Mouse (Mus musculus) liver, embryonic 11.5 days (tissue): ENCODE data around the gene Ssbp3. TPM values are rescaled to one million over a fixed set of nuclear protein-coding genes. Genes with fewer than 3 reads are reported as not detected.

Source experiments
- ATAC-seq: fragments of 200-750 bp; cut with Nextera tagmentation; replicated peaks from 2 replicates; pipeline ENCODE4 v1.8.0; 2017; ENCODE audit warnings: moderate number of reproducible peaks, mild to moderate bottlenecking, moderate TSS enrichment, moderate library complexity; ENCODE audit not compliant: low FRiP score
- DNase-seq: peaks from one replicate; pipeline ENCODE4 v3.0.0-alpha.2; 2017; ENCODE audit warnings: low spot score
- H3K27ac ChIP-seq: fragments of 300-500 bp; sonication (generic); 2 replicates; pipeline ENCODE4 v1.5.1; 2014; ENCODE audit warnings: mild to moderate bottlenecking, low read depth, low read length, control low read depth
- H3K27me3 ChIP-seq: fragments of 300-500 bp; sonication (generic); replicated peaks from 2 replicates; pipeline ENCODE4 v1.6.1; 2014; ENCODE audit warnings: low read length, mixed read lengths; ENCODE audit not compliant: control insufficient read depth, insufficient read depth
- H3K36me3 ChIP-seq: fragments of 300-500 bp; sonication (generic); 2 replicates; pipeline ENCODE4 v1.6.1; 2014; ENCODE audit warnings: mild to moderate bottlenecking, low read length, moderate library complexity, mixed read lengths; ENCODE audit not compliant: control insufficient read depth, insufficient read depth
- H3K4me1 ChIP-seq: fragments of 300-500 bp; sonication (generic); replicated peaks from 2 replicates; pipeline ENCODE4 v1.6.1; 2014; ENCODE audit warnings: low read length, mixed read lengths; ENCODE audit not compliant: control insufficient read depth, insufficient read depth
- H3K4me2 ChIP-seq: fragments of 300-500 bp; sonication (generic); 2 replicates; pipeline ENCODE4 v1.6.1; 2014; ENCODE audit warnings: mild to moderate bottlenecking, control low read depth, moderate library complexity
- H3K4me3 ChIP-seq: fragments of 300-500 bp; sonication (generic); 2 replicates; pipeline ENCODE4 v1.5.1; 2014; ENCODE audit warnings: low read depth, low read length, control low read depth
- H3K9ac ChIP-seq: fragments of 300-500 bp; sonication (generic); 2 replicates; pipeline ENCODE4 v1.6.1; 2014; ENCODE audit warnings: low read depth, low read length, control low read depth
- H3K9me3 ChIP-seq: fragments of 300-500 bp; sonication (generic); 2 replicates; pipeline ENCODE4 v1.6.1; 2016; ENCODE audit warnings: low read length, inconsistent platforms, mixed read lengths; ENCODE audit not compliant: control insufficient read depth
- WGBS: fragments of 180-500 bp; shearing (Covaris S2); extraction: QIAGEN DNeasy Blood & Tissue Kit; methylation state at CpG from one replicate; pipeline ENCODE4 v1.1.7; 2014; 5-methylcytosine and 5-hydroxymethylcytosine counted together
- polyA plus RNA-seq: library from polyadenylated mRNA; unstranded; fragments of >200 nt; fragmentation: Nextera tagmentation; extraction: Ambion mirVana; gene quantifications from 2 replicates; pipeline ENCODE4 v1.2.1, GENCODE M21; 2014

Gene Ssbp3
- polyA plus RNA-seq, 1 experiment from 2014 or later: 89.0 TPM

DNA sequence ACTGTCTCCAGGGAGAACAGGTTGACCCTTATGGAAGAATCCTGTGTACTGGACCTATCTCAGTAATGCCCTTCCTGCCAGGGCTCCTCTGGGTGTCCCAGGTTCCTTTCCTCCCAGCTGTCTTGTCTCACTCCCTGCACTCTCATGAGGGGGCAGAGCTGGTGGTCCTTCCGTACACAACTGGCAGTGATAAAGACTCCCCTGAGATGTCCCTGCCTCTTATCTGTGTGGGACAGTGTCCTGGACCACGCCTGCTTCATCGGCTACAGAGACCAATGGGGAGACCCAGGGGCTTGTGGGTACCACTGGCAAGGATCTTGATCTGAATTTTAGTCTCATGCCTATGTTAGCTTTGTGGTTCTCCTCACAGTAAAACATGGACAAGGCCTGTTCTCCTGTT lies 12.4 kb downstream of the Ssbp3 start:
- ATAC-seq (peak; percentile 97), DNase-seq (no peak)
- no peaks in the 10 kb centered on the region for H3K9me3 ChIP-seq
- peaks cover 53% of the 10 kb centered on the region for H3K4me1 ChIP-seq
- H3K27me3 ChIP-seq: no peaks in the 10 kb centered on the region
- H3K27ac ChIP-seq: peak overlapping the region; percentile 81
- peaks cover 29% of the 10 kb centered on the region for H3K36me3 ChIP-seq
- WGBS: 36% methylated on average over 3 of the region's 3 CpGs
- peak overlapping the region; percentile 31 for H3K9ac ChIP-seq
- H3K4me2 ChIP-seq: peak overlapping the region; percentile 68
- peak overlapping the region; percentile 39 for H3K4me3 ChIP-seq

DNA sequence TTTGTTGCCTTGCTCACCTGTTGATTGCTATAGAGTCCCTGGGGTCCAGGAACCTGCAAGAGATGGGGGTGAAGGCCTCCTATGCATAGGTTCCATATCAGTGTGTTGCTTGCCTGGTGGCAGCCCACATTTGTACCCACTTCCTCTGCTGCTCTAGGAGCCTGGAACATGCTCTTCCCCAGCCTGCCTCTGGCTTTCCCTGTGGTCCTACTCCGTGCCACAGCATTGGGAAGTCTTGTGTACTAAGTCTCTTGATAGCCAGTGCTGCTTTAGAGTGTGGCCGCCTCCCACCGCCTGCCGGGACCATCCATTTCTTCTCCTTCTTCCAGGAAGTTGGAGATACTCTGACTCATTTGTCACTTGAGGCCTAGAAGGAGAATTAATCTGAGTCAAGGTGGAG lies 13.7 kb downstream of the Ssbp3 start:
- Histone ChIP-seq H3K36me3 (peaks cover 21% of the 10 kb centered on the region), H3K9ac (peak overlapping the region; percentile 26; the same call in 1 of the 2 replicates), H3K27me3 (no peaks in the 10 kb centered on the region), H3K4me1 (peaks cover 56% of the 10 kb centered on the region), H3K27ac (peak overlapping the region; percentile 51; the same call in 1 of the 2 replicates), H3K4me2 (peak overlapping the region; percentile 68), H3K9me3 (no peaks in the 10 kb centered on the region), H3K4me3 (0 out of 2 replicates have a peak overlapping the region, but pooled peaks have one; percentile 39)
- WGBS: 77% methylated on average over 4 of the region's 4 CpGs
- ATAC-seq (no peak), DNase-seq (no peak)

- Histone ChIP-seq H3K9me3 (no peaks in the 10 kb centered on the region), H3K4me2 (peak overlapping the region; percentile 68), H3K27me3 (no peaks in the 10 kb centered on the region), H3K9ac (no peak overlapping the region; the same call in 1 of the 2 replicates), H3K36me3 (peaks cover 15% of the 10 kb centered on the region), H3K4me3 (0 out of 2 replicates have a peak overlapping the region, but pooled peaks have one; percentile 1), H3K27ac (peak overlapping the region; percentile 51; the same call in 1 of the 2 replicates), H3K4me1 (peaks cover 56% of the 10 kb centered on the region)
- WGBS: 52% methylated on average over 10 of the region's 10 CpGs
- ATAC-seq (peak; percentile 73), DNase-seq (no peak)
These were observed 14.4 kb downstream of the Ssbp3 start for GRCm38 (mm10) chr4:106924888-106925287.

DNA sequence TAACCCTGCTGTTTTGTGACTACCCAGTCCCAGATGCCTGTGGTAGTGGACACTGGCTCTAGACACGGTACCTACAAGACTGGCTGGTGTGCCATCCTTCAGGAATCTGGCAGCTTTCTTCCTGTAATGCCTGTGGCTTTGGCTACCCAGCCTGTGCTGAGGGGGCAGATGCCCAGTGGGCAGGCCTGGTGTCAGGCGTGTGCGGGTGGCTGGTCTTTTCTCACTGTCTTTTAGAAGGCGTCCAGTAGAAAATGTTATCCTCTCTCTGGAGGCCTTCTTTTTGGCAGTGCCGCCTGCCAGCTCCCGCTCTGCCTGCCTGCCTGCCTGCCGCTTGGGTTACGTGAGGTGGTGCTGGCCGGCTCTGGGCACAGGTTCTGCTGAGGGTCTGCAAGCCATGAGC lies 15.9 kb downstream of the Ssbp3 start:
- H3K4me2 ChIP-seq: no peak overlapping the region
- WGBS: 94% methylated on average over 9 of the region's 9 CpGs
- H3K36me3 ChIP-seq: peaks cover 16% of the 10 kb centered on the region
- no peaks in the 10 kb centered on the region for H3K9me3 ChIP-seq
- no peak for ATAC-seq
- no peak overlapping the region for H3K9ac ChIP-seq
- H3K4me3 ChIP-seq: no peak overlapping the region
- DNase-seq: no peak
- H3K27ac ChIP-seq: no peak overlapping the region
- peaks cover 46% of the 10 kb centered on the region for H3K4me1 ChIP-seq
- no peaks in the 10 kb centered on the region for H3K27me3 ChIP-seq

DNA sequence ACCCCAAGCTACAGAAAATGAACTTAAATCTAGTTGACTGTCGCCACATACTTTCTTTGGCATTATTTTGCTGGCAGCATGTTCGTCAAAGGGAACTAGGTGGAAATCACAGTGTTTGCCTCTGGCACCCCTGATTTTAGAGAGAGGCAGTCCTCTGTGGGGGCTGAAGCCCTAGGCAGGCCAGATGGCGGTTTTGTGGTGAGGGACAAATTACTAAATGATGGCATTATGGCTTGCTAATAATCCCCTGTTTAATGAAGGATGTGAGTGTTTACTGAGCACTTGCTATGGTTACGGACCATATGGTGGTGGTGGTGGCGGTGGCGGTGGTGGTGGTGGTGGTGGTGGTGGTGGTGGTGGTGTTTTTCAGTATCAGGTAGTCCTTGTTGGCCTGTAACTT lies 16.5 kb downstream of the Ssbp3 start:
- H3K4me3 ChIP-seq: no peak overlapping the region
- no peak overlapping the region for H3K27ac ChIP-seq
- no peak overlapping the region for H3K9ac ChIP-seq
- H3K36me3 ChIP-seq: peaks cover 17% of the 10 kb centered on the region; the same call in 1 of the 2 replicates
- ATAC-seq: no peak
- no peaks in the 10 kb centered on the region for H3K27me3 ChIP-seq
- no peaks in the 10 kb centered on the region for H3K9me3 ChIP-seq
- peaks cover 42% of the 10 kb centered on the region for H3K4me1 ChIP-seq
- no peak overlapping the region for H3K4me2 ChIP-seq
- 92% methylated on average over 6 of the region's 6 CpGs for WGBS
- DNase-seq: no peak

GRCm38 (mm10) chr4:106928961-106929360 lies 18.5 kb downstream of the Ssbp3 start:
- 77% methylated on average over 7 of the region's 7 CpGs for WGBS
- ATAC-seq: no peak
- DNase-seq: no peak
- H3K4me2 ChIP-seq: no peak overlapping the region
- no peak overlapping the region for H3K4me3 ChIP-seq
- peaks cover 42% of the 10 kb centered on the region for H3K4me1 ChIP-seq
- H3K27ac ChIP-seq: no peak overlapping the region
- peaks cover 13% of the 10 kb centered on the region; the same call in 1 of the 2 replicates for H3K36me3 ChIP-seq
- H3K9ac ChIP-seq: no peak overlapping the region
- no peaks in the 10 kb centered on the region for H3K27me3 ChIP-seq
- no peaks in the 10 kb centered on the region for H3K9me3 ChIP-seq

DNA sequence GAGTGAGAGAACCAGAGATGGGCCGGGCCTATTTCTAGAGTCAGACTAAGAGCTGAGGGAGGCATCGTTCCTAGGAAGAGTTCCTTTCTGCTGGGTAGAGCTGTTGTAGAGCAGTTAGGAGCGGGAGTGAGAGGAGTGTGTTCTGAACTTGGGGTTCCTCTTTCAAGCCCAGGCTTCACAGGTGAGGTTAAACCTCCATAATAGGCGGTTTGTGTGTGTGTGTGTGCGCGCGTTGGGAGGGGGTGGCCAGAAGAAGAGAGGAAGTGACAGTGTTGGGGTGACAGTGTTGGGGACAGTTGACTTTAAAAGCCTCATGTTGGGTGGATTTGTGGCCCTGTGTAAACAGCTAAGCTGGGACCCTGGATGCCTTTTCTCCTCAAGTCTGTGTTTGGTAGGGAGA lies 22.1 kb downstream of the Ssbp3 start:
- Histone ChIP-seq H3K9me3 (no peaks in the 10 kb centered on the region), H3K27me3 (no peaks in the 10 kb centered on the region), H3K9ac (0 out of 2 replicates have a peak overlapping the region, but pooled peaks have one; percentile 17), H3K36me3 (peaks cover 14% of the 10 kb centered on the region; the same call in 1 of the 2 replicates), H3K4me1 (peaks cover 57% of the 10 kb centered on the region), H3K27ac (peak overlapping the region; percentile 94; the same call in 1 of the 2 replicates), H3K4me3 (no peak overlapping the region), H3K4me2 (no peak overlapping the region)
- DNase-seq (no peak), ATAC-seq (no peak)
- WGBS: 87% methylated on average over 7 of the region's 7 CpGs

GRCm38 (mm10) chr4:106933813-106934482 lies 23.4 kb downstream of the Ssbp3 start:
- H3K9ac ChIP-seq: 0 out of 2 replicates have a peak overlapping the region, but pooled peaks have one; percentile 25
- 48% methylated on average over 9 of the region's 9 CpGs for WGBS

More at GRCm38 (mm10) chr4:106933813-106934482, 23.4 kb downstream of the Ssbp3 start:
- H3K36me3 ChIP-seq: peaks cover 12% of the 10 kb centered on the region; the same call in 1 of the 2 replicates
- H3K27me3 ChIP-seq: no peaks in the 10 kb centered on the region
- peak overlapping the region; percentile 94 for H3K27ac ChIP-seq
- peak overlapping the region; percentile 50 for H3K4me2 ChIP-seq
- no peaks in the 10 kb centered on the region for H3K9me3 ChIP-seq
- H3K4me1 ChIP-seq: peaks cover 69% of the 10 kb centered on the region
- ATAC-seq (peak; percentile 60), DNase-seq (no peak)
- H3K4me3 ChIP-seq: no peak overlapping the region
